Mouse (Mus musculus) heart, adult 2 months (tissue): ENCODE results near the gene Has1. TPM values are rescaled to one million over a fixed set of nuclear protein-coding genes. Genes with fewer than 3 reads are reported as not detected.

ENCODE experiments used
- DNase-seq, 2 experiments: peaks; one replicate each; pipeline ENCODE4 v3.0.0; 2021
- H3K27ac ChIP-seq: fragments of 200-600 bp; 2 replicates; pipeline ENCODE4 v1.8.1; 2022
- H3K27me3 ChIP-seq: fragments of 200-500 bp; 2 replicates; pipeline ENCODE4 v1.6.1; 2012; ENCODE audit warnings: mild to moderate bottlenecking, low read length, inconsistent platforms, mixed read lengths; ENCODE audit not compliant: control insufficient read depth, insufficient read depth
- H3K36me3 ChIP-seq: fragments of 200-500 bp; 2 replicates; pipeline ENCODE4 v1.6.1; 2012; ENCODE audit warnings: low read length, inconsistent platforms; ENCODE audit not compliant: control insufficient read depth, insufficient read depth
- H3K4me1 ChIP-seq: fragments of 200-500 bp; 2 replicates; pipeline ENCODE4 v1.6.1; 2011; ENCODE audit warnings: low read length; ENCODE audit not compliant: control insufficient read depth, insufficient read depth
- H3K4me3 ChIP-seq: fragments of 200-600 bp; 2 replicates; pipeline ENCODE4 v1.8.1; 2022
- H3K79me2 ChIP-seq: fragments of 200-500 bp; replicated peaks from 2 replicates; pipeline ENCODE4 v1.6.1; 2012; ENCODE audit warnings: mild to moderate bottlenecking, inconsistent platforms, low read length, moderate library complexity, mixed read lengths; ENCODE audit not compliant: control insufficient read depth, insufficient read depth
- H3K9ac ChIP-seq: fragments of 200-500 bp; 2 replicates; pipeline ENCODE4 v1.6.1; 2012; ENCODE audit warnings: low read depth, mild to moderate bottlenecking, control low read depth, inconsistent platforms, low read length, mixed read lengths
- CTCF ChIP-seq: fragments of 200-600 bp; IDR thresholded peaks from 2 replicates; pipeline ENCODE4 v1.8.1; 2022; ENCODE audit warnings: antibody characterized with exemption, mild to moderate bottlenecking, moderate library complexity
- EP300 ChIP-seq: fragments of 200-500 bp; IDR thresholded peaks from 2 replicates; pipeline ENCODE4 v1.6.1; 2011; ENCODE audit warnings: low read depth, low read length, control low read depth; ENCODE audit not compliant: insufficient read depth
- POLR2A ChIP-seq: fragments of 200-500 bp; IDR thresholded peaks from 2 replicates; pipeline ENCODE4 v1.6.1; 2011; ENCODE audit warnings: mild to moderate bottlenecking, low read depth, low read length, control low read depth; ENCODE audit not compliant: insufficient read depth
- WGBS: fragments of 180-500 bp; shearing (Covaris S2); methylation state at CpG from one replicate; pipeline ENCODE4 v1.1.7; 2018; 5-methylcytosine and 5-hydroxymethylcytosine counted together
- intact Hi-C: fragments of 180-260 bp; cut with DNase I; formaldehyde crosslinking; loops from one replicate; pipeline ENCODE4 v1.15.1; 2025
- polyA plus RNA-seq: library from polyadenylated mRNA; depleted of rRNA; stranded (reverse); fragments of >200 nt; gene quantifications from 2 replicates; pipeline ENCODE4 v1.2.3, GENCODE M21; 2012
- total RNA-seq, 2 experiments: library from RNA; stranded (reverse); gene quantifications; 2 replicates each; pipeline ENCODE4 v1.2.3; 2021

The Has1 gene
- total and polyA plus RNA-seq, 3 experiments, result 0.18 to 0.80 (median 0.25) TPM

DNA sequence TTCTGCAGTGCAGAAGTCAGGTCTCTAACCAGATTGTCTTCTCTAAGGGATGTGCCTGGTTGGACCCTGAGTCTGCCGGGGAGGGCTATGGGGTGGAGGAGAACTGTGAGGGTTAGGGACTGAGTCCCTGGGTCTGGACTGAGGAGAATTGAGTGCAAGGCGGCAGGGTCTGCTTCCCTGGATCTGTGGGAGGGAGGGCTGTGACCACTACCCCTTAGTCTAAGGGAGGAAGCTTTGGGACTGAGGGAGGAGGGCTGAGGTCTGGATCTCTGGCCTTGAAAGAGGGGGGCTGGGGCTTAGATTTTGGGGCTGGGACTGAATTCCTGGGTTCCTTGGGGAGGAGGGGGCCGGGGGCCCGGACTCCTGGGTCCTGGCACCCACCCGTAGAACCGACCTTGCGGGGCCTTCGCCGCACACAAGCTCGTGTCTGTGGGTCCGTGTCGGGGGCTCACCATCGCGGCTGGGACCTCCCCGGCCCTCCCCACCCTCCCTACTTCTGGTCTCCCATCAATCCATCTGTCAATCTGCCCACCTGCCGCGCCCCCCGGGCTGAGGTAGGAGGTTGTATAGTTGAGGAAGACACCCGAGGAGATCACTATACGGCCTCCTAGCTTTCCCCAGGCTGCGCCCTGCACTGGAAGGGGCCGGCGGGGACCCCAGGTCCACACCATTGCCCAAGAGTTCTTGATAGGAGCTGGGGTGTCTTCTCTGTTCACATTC is 25.0 kb downstream of the Has1 start:
- Histone ChIP-seq H3K27me3 (no peaks in the 10 kb centered on the region), H3K27ac (peak overlapping the region; percentile 98), H3K4me1 (no peaks in the 10 kb centered on the region), H3K79me2 (no peaks in the 10 kb centered on the region), H3K9ac (0 out of 2 replicates have a peak overlapping the region, but pooled peaks have one; percentile 1), H3K4me3 (no peak overlapping the region; the same call in 1 of the 2 replicates), H3K36me3 (peaks cover 6% of the 10 kb centered on the region; the same call in 1 of the 2 replicates)
- peak in 1 of 2 experiments; percentile 22 for DNase-seq
- intact Hi-C loops, result loop anchor here (1.0 to 5.0 kb wide), 2 partner anchors 7 to 453 kb away; no protein-coding TSS in a partner anchor
- TF ChIP-seq POLR2A, result no peak
- no peak for TF ChIP-seq CTCF
- no peak for TF ChIP-seq EP300
- WGBS, result 64% methylated on average over 23 of the region's 23 CpGs

DNA sequence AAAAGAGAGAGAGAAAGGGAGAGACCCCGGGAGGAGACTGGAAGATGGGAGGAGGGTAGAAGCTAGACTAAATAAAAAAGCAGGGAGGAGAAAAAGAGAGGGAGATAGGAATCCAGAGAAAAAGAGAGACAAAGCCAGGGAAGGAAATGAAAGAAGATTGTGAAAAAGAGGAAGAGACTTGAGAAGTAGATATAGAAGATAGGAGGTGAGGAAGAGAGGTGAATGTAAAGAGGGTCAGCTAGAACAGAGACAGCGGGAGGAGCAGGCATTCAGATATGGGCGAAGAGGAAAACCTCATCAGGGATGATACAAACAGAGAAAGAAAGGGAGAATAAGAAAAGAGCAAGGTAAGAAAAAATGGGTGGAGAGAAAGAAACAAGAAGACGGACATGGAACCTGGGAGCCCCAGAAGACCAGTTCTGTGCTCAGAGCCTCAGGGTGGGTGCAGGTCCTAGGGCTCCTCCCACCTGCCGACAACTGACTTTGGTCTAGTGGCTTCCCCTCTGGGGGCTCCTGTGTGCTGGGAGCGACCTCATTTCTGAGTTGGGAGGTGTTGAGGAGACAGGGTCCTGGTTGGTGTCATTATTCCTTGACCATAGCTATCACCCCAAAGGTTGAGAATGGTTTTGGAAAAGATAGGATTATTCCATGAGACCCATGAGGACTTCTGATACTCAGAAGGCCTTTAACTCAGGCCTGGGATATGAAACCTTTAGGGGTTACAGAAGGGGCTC is 25.8 kb downstream of the Has1 start:
- peak overlapping the region; percentile 82 for H3K4me3 ChIP-seq
- 19% methylated on average over 6 of the region's 6 CpGs for WGBS
- intact Hi-C loops, result loop anchor here (1.0 kb wide), 1 partner anchor 8 kb away; no protein-coding TSS in a partner anchor

DNA sequence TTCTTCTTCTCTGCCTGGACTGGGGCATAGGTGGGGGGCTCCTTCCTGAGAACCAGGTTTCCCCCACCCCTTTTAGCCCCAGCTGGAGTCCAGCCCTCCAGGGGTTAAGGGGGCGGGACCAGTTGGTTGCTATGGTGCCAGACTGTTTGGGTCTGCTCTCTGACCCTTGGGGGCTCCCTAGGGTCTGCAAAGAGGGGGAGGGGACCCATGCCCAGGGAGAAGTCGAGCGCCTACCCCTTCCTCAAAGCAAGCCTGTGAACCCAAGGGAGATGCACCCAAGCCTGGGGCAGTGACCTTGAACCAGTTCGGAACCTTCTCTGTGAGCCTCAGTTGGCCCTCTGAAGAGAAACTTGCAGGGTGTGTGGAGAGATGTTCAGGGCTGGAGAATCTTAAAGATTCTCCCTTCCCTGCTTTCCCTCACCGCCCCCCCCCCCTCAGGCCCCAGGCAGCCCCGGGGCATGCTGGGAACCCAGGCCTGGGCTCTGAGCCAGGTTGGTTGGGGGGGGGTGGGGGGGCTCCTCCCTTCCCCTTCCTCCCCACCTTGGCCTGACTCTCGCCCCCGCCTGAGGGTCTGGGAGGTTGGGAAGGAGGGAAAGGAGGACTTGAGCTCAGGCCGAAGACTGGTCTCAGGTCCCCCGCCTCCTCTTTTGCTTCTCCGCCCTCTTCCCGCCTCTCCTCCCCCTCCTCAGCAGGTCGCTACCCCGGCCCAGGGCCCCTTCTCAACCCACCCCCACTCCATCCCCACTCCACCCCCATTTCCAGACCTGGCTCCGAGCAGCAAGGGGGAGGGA is 26.6 kb downstream of the Has1 start:
- H3K9ac ChIP-seq, result peak overlapping the region; percentile 96
- H3K36me3 ChIP-seq, result peaks cover 6% of the 10 kb centered on the region; the same call in 1 of the 2 replicates
- DNase-seq, result peak; percentile 60 to 69
- H3K27me3 ChIP-seq, result no peaks in the 10 kb centered on the region
- peak overlapping the region; percentile 98 for H3K27ac ChIP-seq
- H3K79me2 ChIP-seq, result no peaks in the 10 kb centered on the region
- H3K4me1 ChIP-seq, result no peaks in the 10 kb centered on the region
- peak; percentile 64 for TF ChIP-seq POLR2A
- no peak for TF ChIP-seq EP300
- no peak for TF ChIP-seq CTCF
- intact Hi-C loops, result no loop called here
- H3K4me3 ChIP-seq, result peak overlapping the region; percentile 82
- WGBS, result 3% methylated on average over 7 of the region's 15 CpGs

More for the DNA sequence above, 25.8 kb downstream of the Has1 start:
- H3K9ac ChIP-seq, result peak overlapping the region; percentile 50
- TF ChIP-seq CTCF, result no peak
- TF ChIP-seq EP300, result no peak
- no peak for TF ChIP-seq POLR2A
- H3K4me1 ChIP-seq, result no peaks in the 10 kb centered on the region
- no peaks in the 10 kb centered on the region for H3K79me2 ChIP-seq
- DNase-seq, result peak in 1 of 2 experiments; percentile 24
- peaks cover 6% of the 10 kb centered on the region; the same call in 1 of the 2 replicates for H3K36me3 ChIP-seq
- peak overlapping the region; percentile 98 for H3K27ac ChIP-seq
- no peaks in the 10 kb centered on the region for H3K27me3 ChIP-seq

DNA sequence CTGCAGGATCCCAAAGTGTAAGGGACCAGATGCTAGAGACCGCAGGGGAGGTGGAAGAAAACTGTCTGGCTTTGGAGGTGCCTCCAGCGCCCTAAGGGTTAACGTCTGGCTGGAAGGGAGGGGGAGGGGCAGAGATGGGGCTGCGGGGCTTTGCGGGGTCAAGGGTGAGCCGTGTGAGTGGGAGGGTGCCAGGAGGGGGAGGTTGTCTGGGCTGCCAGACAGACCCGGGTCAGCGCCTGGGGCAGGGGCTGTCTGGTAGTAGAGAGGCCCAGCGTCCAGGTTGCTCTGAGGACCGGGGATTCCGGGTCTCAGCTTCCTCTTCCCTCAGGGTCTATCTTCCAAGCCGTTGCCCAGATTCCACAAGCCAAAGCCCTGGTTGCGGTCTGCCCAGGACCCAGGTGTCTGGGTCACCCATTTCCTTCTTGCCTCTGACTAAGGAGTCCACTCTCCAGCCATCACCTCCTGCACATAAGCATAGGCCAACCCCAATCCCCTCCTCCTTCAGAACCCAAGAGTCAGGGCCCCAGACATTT is 27.3 kb downstream of the Has1 start:
- Histone ChIP-seq H3K27ac (peak overlapping the region; percentile 98), H3K9ac (peak overlapping the region; percentile 96), H3K79me2 (no peaks in the 10 kb centered on the region), H3K36me3 (peaks cover 6% of the 10 kb centered on the region; the same call in 1 of the 2 replicates), H3K4me1 (no peaks in the 10 kb centered on the region), H3K4me3 (peak overlapping the region; percentile 82), H3K27me3 (no peaks in the 10 kb centered on the region)
- peak; percentile 56 to 69 for DNase-seq
- TF ChIP-seq POLR2A (no peak), CTCF (no peak), EP300 (no peak)
- WGBS, result 3% methylated on average over 13 of the region's 13 CpGs
- intact Hi-C loops, result no loop called here
